Mouse (Mus musculus): Measurements from ENCODE around the gene Plekhg2. TPM values are rescaled to one million over a fixed set of nuclear protein-coding genes. Genes with fewer than 3 reads are reported as not detected.

The Plekhg2 gene
- polyA plus RNA-seq, 1 experiment from 2014 or later, result 70.7 TPM

- peak; percentile 59 for ATAC-seq (ENCODE audit: insufficient number of reproducible peaks, insufficient read depth, low FRiP score, low read depth)
- H3K27ac ChIP-seq (ENCODE audit: low read length), result peak overlapping the region; percentile 99
- no peaks in the 10 kb centered on the region for H3K9me3 ChIP-seq (ENCODE audit: control insufficient read depth, low read depth, low read length)
- under 1% methylated on average over 36 of the region's 36 CpGs for WGBS
- H3K4me1 ChIP-seq (ENCODE audit: control insufficient read depth, insufficient read depth, low read length), result peaks cover 36% of the 10 kb centered on the region
- H3K36me3 ChIP-seq (ENCODE audit: control insufficient read depth, insufficient read depth, low read length), result peaks cover 7% of the 10 kb centered on the region; the same call in 1 of the 2 replicates
- H3K27me3 ChIP-seq (ENCODE audit: control insufficient read depth, insufficient read depth, low read length), result no peaks in the 10 kb centered on the region
- H3K4me3 ChIP-seq (ENCODE audit: low read depth, low read length), result peak overlapping the region; percentile 84
- H3K4me2 ChIP-seq (replicated peaks; ENCODE audit: low read depth, low read length), result peak overlapping the region; percentile 91
- H3K9ac ChIP-seq (replicated peaks; ENCODE audit: low read depth, low read length), result peak overlapping the region; percentile 61
These were observed 3.0 kb upstream of the Plekhg2 start for GRCm38 (mm10) chr7:28375176-28375921.

- no peak for ATAC-seq (ENCODE audit: insufficient number of reproducible peaks, insufficient read depth, low FRiP score, low read depth)
- Histone ChIP-seq H3K4me3 (ENCODE audit: low read depth, low read length) (no peak overlapping the region), H3K4me1 (ENCODE audit: control insufficient read depth, insufficient read depth, low read length) (peaks cover 38% of the 10 kb centered on the region), H3K9me3 (ENCODE audit: control insufficient read depth, low read depth, low read length) (no peaks in the 10 kb centered on the region), H3K36me3 (ENCODE audit: control insufficient read depth, insufficient read depth, low read length) (peaks cover 8% of the 10 kb centered on the region), H3K9ac (replicated peaks; ENCODE audit: low read depth, low read length) (peak overlapping the region; percentile 61; the same call in 1 of the 2 replicates), H3K4me2 (replicated peaks; ENCODE audit: low read depth, low read length) (peak overlapping the region; percentile 60; the same call in 1 of the 2 replicates), H3K27me3 (ENCODE audit: control insufficient read depth, insufficient read depth, low read length) (no peaks in the 10 kb centered on the region), H3K27ac (ENCODE audit: low read length) (peak overlapping the region; percentile 99)
- WGBS, result 75% methylated on average over 10 of the region's 10 CpGs
These were observed 2.2 kb upstream of the Plekhg2 start for GRCm38 (mm10) chr7:28374647-28375046.

GRCm38 (mm10) chr7:28373891-28374495, 1.6 kb upstream of the Plekhg2 start:
- no peak for ATAC-seq (ENCODE audit: insufficient number of reproducible peaks, insufficient read depth, low FRiP score, low read depth)
- WGBS, result 84% methylated on average over 7 of the region's 7 CpGs

GRCm38 (mm10) chr7:28373131-28373581, 757 bp upstream of the Plekhg2 start:
- peaks cover 20% of the 10 kb centered on the region for H3K36me3 ChIP-seq (ENCODE audit: control insufficient read depth, insufficient read depth, low read length)
- peak overlapping the region; percentile 31 for H3K4me3 ChIP-seq (ENCODE audit: low read depth, low read length)
- no peaks in the 10 kb centered on the region for H3K27me3 ChIP-seq (ENCODE audit: control insufficient read depth, insufficient read depth, low read length)
- peak overlapping the region; percentile 25; the same call in 1 of the 2 replicates for H3K9ac ChIP-seq (replicated peaks; ENCODE audit: low read depth, low read length)
- H3K4me1 ChIP-seq (ENCODE audit: control insufficient read depth, insufficient read depth, low read length), result peaks cover 35% of the 10 kb centered on the region
- peak overlapping the region; percentile 51 for H3K4me2 ChIP-seq (replicated peaks; ENCODE audit: low read depth, low read length)
- under 1% methylated on average over 9 of the region's 9 CpGs for whole genome bisulfite sequencing
- H3K9me3 ChIP-seq (ENCODE audit: control insufficient read depth, low read depth, low read length), result no peaks in the 10 kb centered on the region
- ATAC-seq (ENCODE audit: insufficient number of reproducible peaks, insufficient read depth, low FRiP score, low read depth), result 0 out of 2 replicates have a peak, but pooled peaks have one; percentile 4
- peak overlapping the region; percentile 92 for H3K27ac ChIP-seq (ENCODE audit: low read length)

More at GRCm38 (mm10) chr7:28373891-28374495, 1.6 kb upstream of the Plekhg2 start:
- peaks cover 12% of the 10 kb centered on the region for H3K36me3 ChIP-seq (ENCODE audit: control insufficient read depth, insufficient read depth, low read length)
- H3K4me1 ChIP-seq (ENCODE audit: control insufficient read depth, insufficient read depth, low read length), result peaks cover 38% of the 10 kb centered on the region
- H3K9me3 ChIP-seq (ENCODE audit: control insufficient read depth, low read depth, low read length), result no peaks in the 10 kb centered on the region
- H3K27ac ChIP-seq (ENCODE audit: low read length), result peak overlapping the region; percentile 99
- no peak overlapping the region for H3K4me2 ChIP-seq (replicated peaks; ENCODE audit: low read depth, low read length)
- no peaks in the 10 kb centered on the region for H3K27me3 ChIP-seq (ENCODE audit: control insufficient read depth, insufficient read depth, low read length)
- H3K9ac ChIP-seq (replicated peaks; ENCODE audit: low read depth, low read length), result no peak overlapping the region
- no peak overlapping the region for H3K4me3 ChIP-seq (ENCODE audit: low read depth, low read length)

- peak overlapping the region; percentile 94 for H3K27ac ChIP-seq (ENCODE audit: low read length)
- H3K9ac ChIP-seq (replicated peaks; ENCODE audit: low read depth, low read length), result peak overlapping the region; percentile 93
- H3K4me1 ChIP-seq (ENCODE audit: control insufficient read depth, insufficient read depth, low read length), result peaks cover 22% of the 10 kb centered on the region
- peak overlapping the region; percentile 92 for H3K4me3 ChIP-seq (ENCODE audit: low read depth, low read length)
- H3K4me2 ChIP-seq (replicated peaks; ENCODE audit: low read depth, low read length), result peak overlapping the region; percentile 91
- peaks cover 28% of the 10 kb centered on the region for H3K36me3 ChIP-seq (ENCODE audit: control insufficient read depth, insufficient read depth, low read length)
- under 1% methylated on average over 38 of the region's 43 CpGs for WGBS
- 0 out of 2 replicates have a peak, but pooled peaks have one; percentile 2 for ATAC-seq (ENCODE audit: insufficient number of reproducible peaks, insufficient read depth, low FRiP score, low read depth)
- H3K27me3 ChIP-seq (ENCODE audit: control insufficient read depth, insufficient read depth, low read length), result no peaks in the 10 kb centered on the region
- no peaks in the 10 kb centered on the region for H3K9me3 ChIP-seq (ENCODE audit: control insufficient read depth, low read depth, low read length)
These were observed 847 bp downstream of the Plekhg2 start for GRCm38 (mm10) chr7:28371514-28371989.

- no peaks in the 10 kb centered on the region for H3K9me3 ChIP-seq (ENCODE audit: control insufficient read depth, low read depth, low read length)
- H3K4me2 ChIP-seq (replicated peaks; ENCODE audit: low read depth, low read length), result peak overlapping the region; percentile 91
- H3K4me3 ChIP-seq (ENCODE audit: low read depth, low read length), result peak overlapping the region; percentile 92
- H3K27me3 ChIP-seq (ENCODE audit: control insufficient read depth, insufficient read depth, low read length), result no peaks in the 10 kb centered on the region
- peaks cover 22% of the 10 kb centered on the region for H3K4me1 ChIP-seq (ENCODE audit: control insufficient read depth, insufficient read depth, low read length)
- peaks cover 33% of the 10 kb centered on the region for H3K36me3 ChIP-seq (ENCODE audit: control insufficient read depth, insufficient read depth, low read length)
- no peak for ATAC-seq (ENCODE audit: insufficient number of reproducible peaks, insufficient read depth, low FRiP score, low read depth)
- H3K27ac ChIP-seq (ENCODE audit: low read length), result peak overlapping the region; percentile 94
- 4% methylated on average over 11 of the region's 11 CpGs for WGBS
- peak overlapping the region; percentile 93 for H3K9ac ChIP-seq (replicated peaks; ENCODE audit: low read depth, low read length)
These were observed 1.4 kb downstream of the Plekhg2 start for GRCm38 (mm10) chr7:28370977-28371513.

- Histone ChIP-seq H3K4me1 (ENCODE audit: control insufficient read depth, insufficient read depth, low read length) (peaks cover 19% of the 10 kb centered on the region), H3K27ac (ENCODE audit: low read length) (no peak overlapping the region), H3K4me3 (ENCODE audit: low read depth, low read length) (peak overlapping the region; percentile 92; the same call in 1 of the 2 replicates), H3K9ac (replicated peaks; ENCODE audit: low read depth, low read length) (no peak overlapping the region), H3K36me3 (ENCODE audit: control insufficient read depth, insufficient read depth, low read length) (peaks cover 43% of the 10 kb centered on the region), H3K27me3 (ENCODE audit: control insufficient read depth, insufficient read depth, low read length) (no peaks in the 10 kb centered on the region), H3K9me3 (ENCODE audit: control insufficient read depth, low read depth, low read length) (no peaks in the 10 kb centered on the region), H3K4me2 (replicated peaks; ENCODE audit: low read depth, low read length) (peak overlapping the region; percentile 91)
- no peak for ATAC-seq (ENCODE audit: insufficient number of reproducible peaks, insufficient read depth, low FRiP score, low read depth)
- WGBS, result 92% methylated on average over 14 of the region's 14 CpGs
These were observed 2.3 kb downstream of the Plekhg2 start for GRCm38 (mm10) chr7:28370051-28370450.

- Histone ChIP-seq H3K4me3 (ENCODE audit: low read depth, low read length) (no peak overlapping the region), H3K4me1 (ENCODE audit: control insufficient read depth, insufficient read depth, low read length) (peaks cover 14% of the 10 kb centered on the region), H3K36me3 (ENCODE audit: control insufficient read depth, insufficient read depth, low read length) (peaks cover 59% of the 10 kb centered on the region), H3K9me3 (ENCODE audit: control insufficient read depth, low read depth, low read length) (no peaks in the 10 kb centered on the region), H3K27ac (ENCODE audit: low read length) (no peak overlapping the region), H3K27me3 (ENCODE audit: control insufficient read depth, insufficient read depth, low read length) (no peaks in the 10 kb centered on the region), H3K9ac (replicated peaks; ENCODE audit: low read depth, low read length) (no peak overlapping the region), H3K4me2 (replicated peaks; ENCODE audit: low read depth, low read length) (no peak overlapping the region)
- ATAC-seq (ENCODE audit: insufficient number of reproducible peaks, insufficient read depth, low FRiP score, low read depth), result no peak
- WGBS, result 89% methylated on average over 16 of the region's 16 CpGs
These were observed 4.0 kb downstream of the Plekhg2 start for GRCm38 (mm10) chr7:28368276-28368920.
